Mouse (Mus musculus): ENCODE results near the gene Cnnm2.

DNA sequence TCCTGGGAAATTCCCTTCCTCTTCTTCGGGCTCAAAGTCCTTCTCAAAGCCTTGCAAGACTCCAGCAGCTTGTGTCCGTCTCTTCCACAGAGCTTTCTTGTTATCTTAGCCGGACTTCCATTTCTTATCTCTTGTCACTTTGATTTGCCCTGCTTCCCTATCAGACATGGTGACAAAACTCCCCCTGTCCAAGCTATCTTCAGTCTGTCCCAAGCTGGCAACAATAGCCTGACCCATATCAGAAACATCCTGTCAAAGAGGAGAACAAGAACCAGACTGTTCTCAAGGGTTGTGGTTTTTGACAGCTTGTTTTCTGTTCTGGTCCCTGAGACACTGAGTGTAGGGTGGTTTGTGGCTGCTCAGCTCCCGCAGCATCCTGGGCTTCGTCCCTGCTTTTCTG is 26.2 kb upstream of the Cnnm2 start:
- TF ChIP-seq CTCF (IDR thresholded peaks at IDR 0.05) (no peak), EP300 (IDR thresholded peaks at IDR 0.05) (no peak)
